Mouse (Mus musculus) frontal cortex, postnatal 14 days (tissue): ENCODE results near the gene Cma2.
"Not testable (repeated sequence)": the region's sequence is repeated elsewhere in the genome, so short reads cannot be mapped to it uniquely, and the experiment has no call there.

Source experiments
- DNase-seq, 2 experiments: peaks; one replicate each; pipeline ENCODE4 v3.0.0; 2022; ENCODE audit warnings: low spot score in 2 of 2

Cma2 gene

GRCm38 (mm10) chr14:55950346-55951030 is at the start of gene Cma2:
Gene Cma2 (plus strand): TSS chr14:55950980.
- no peak for DNase-seq

GRCm38 (mm10) chr14:55905518-55905917 is 45.3 kb upstream of the Cma2 start:
- DNase-seq: no peak

GRCm38 (mm10) chr14:55913406-55913805 is 37.4 kb upstream of the Cma2 start:
- no peak for DNase-seq

DNA sequence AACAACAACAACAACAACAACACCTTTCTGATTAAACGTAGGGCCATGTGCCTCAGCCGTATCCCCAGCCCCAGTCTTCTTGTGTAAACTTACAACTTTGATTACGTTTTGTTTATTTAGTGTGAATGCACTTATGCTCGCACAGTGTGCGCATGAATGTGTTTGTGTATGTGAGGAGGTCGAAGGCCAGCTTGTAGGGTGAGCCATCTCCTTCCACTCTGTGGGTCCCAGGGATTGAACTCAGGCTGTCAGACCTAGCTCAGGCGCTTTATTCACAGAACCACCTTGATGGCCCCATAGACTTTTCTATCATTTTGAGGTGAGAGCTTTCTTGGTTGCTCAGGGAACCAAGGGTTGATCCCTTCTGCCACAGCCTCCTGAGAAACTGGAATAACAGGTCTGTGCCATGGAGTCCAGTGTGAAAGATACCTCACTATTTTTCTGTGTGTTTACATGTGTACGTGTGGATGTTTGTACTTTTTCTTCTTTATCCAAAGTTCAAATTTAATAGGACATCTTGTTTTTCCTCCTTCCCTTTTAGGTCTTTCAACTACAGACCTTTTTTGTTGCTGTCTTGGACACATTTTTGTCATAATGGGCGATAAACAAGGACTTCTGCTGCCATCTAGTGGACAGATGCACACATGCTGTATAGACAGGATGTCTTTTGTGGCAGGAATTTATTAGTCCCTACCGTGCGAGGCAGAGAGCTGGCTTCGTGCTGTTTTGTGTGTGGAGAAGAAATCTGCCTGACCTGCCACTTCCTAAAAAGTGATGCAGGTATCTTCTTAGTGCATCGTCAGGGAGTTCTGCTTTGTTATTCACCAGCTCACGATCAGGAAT is 32.3 kb upstream of the Cma2 start:
- DNase-seq: peak in 1 of 2 experiments; percentile 61

DNA sequence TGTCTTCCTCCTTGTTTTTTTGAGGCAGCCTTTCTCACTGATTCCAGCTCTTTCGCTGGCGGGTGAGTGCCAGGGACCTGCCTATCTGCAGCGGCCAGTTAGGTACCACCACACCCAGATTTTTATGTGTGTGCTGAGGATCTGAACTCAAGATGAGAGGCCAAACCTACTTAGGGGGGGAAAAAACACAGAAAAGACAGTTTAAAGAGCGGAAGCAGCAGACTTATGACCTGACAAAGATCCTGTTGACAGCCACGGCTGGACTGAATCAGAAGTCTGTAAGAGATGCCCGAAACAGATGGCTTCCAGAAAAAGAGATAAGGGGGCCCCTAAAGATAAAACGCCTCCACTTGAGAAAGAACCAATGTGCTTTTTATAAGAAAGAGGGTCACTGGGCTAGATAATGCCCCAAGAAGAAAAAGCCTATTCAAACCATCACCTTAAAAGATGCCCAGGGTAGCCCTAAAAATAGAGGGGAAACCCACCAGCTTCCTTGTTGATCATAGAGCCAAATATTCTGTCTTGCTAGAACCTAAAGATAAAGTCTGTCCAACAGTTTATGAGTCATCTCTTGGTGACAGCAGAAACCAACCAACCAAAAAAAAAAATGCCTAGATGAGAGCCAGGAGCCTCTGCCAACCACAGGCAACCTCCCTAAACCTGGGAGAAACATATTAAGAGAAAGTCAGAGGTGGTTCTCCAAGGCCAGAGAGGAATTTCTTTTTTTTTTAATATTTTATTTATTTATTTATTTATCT is 28.1 kb upstream of the Cma2 start:
- no peak for DNase-seq

DNA sequence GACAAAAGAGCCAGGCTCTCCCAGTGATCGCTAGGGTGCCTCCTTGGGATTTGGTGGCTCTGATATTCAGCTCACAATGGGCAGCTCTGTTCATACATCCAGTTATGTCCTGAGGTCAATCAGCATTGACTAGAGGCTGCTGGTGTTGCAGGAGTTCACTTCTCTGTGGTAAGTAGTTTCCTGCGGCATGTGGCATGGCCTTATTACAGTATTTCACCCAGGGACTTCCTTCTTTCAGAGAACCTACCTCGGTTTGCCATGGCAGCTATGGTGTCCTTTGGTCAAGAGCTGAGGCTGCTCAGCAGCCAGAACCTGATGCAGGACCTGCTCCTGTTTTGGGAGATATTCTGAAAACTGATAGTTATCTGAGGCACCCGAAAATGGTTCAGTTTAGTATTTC is 23.9 kb upstream of the Cma2 start:
- no peak for DNase-seq

DNA sequence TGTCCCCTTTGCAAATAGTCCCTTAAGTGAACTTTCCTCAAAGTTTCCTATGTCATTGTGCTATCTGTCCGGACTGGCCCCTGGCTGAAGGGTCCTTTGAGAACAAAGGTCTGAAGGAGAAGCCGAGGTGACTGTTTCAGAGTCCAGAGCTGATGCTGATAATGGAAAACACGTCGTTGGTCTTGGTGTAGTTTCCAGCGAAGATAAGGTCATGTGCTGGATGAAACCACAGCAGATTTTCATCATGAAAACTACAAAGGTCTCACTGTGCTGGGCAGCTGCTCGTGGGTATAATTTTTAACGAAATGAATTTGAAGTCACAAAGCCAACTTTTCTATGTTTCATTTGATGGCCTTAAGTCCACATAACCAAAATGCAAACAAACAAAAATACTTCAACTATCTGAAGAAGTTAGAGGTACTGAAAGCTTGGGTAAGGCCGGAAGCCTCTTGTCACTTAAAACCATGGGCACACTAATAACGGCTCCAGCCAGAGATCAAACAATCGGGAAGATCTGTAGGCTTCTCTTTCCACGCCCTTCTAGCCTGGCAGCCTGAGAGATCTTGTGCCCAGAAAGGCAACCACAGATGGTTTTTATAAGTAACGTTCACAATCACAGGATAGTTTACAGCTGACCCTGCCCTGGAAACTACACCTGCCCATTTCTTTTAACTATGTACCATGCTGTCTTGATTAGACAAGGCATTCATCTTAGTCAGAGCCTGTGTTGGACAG is 21.4 kb upstream of the Cma2 start:
- no peak for DNase-seq

DNA sequence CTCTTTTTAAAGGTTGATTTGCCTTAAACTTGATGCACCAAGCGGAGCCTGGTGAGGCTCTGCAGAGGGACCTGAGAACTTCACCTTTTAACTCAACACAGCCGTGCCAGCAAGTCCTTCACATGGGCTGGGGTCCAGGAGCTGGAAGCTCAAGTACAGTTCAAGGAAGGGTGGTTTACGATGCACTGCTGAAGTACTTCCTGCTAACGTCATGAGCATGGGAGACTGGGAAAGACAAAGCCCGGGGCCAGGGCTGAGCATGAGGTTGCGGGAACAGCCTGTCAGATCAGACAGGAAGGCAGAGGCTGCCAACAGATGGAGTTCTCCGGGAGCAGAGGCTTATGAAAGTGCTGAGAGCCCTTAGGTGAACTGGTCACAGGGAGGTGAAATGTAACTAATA is 17.2 kb upstream of the Cma2 start:
- DNase-seq: no peak

- DNase-seq: no peak
Observed at GRCm38 (mm10) chr14:55940070-55940800, 10.5 kb upstream of the Cma2 start.

DNA sequence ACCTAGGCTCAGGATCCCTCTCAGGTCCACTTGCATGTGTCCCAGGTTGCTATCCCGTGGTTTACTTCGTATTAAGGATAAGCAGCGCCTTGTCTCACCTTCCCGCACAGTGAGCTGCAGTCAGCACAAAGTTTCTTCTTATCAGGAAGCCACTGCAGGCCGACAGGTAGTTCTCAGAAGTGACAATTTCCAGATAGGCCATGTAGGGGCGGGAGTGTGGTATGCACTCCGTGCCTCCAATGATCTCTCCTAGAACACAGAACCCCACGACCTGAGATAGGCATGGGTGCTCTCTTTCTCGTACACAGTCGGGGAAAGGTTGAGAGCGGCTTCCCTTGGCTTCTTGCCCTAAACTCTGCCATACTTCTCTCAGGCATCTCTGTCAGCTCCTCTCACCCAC is 7.2 kb upstream of the Cma2 start:
- no peak for DNase-seq

DNA sequence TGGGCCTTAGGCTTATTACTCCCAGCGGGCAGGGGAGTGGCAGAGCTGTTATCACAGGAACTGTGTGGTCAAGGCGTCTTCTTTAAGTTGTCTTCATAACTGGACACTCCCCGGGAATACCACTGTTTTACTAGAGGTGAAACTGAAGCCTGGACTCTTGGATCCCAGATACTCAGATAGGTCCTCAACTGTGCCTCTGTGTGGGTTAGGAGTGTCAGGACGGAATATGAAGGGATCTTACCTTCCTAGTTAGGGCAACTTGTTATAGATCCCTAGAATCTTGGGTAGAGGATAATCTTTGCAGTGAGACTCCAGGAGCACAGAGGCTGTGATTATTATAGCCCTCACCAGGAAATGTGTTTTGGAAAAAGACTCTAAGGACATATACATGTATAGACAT is 6.2 kb upstream of the Cma2 start, which contains the start of gene Cma1:
Cma1 (minus strand) TSS at position 101 of the 400 bp plus-strand sequence.
- no peak for DNase-seq

- no peak for DNase-seq
Observed at GRCm38 (mm10) chr14:55946269-55946969, 4.4 kb upstream of the Cma2 start.

DNA sequence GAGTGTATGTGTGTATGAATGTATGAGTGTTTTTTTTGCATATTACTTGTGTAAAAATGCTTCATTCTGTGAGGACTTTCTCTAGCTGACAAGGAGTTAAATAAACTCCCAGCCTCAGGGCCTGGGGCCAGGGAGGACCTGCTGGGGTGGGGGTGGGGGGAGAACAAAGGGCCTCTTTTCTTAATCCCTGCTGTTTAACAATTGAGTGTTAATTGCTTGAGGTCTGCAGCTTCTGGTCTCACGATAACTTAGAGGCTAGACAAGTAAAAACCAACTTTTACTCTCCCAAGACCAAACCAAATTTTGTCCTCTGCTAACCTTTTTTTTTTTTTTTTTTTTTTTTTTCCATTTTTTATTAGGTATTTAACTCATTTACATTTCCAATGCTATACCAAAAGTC is 12.5 kb downstream of the Cma2 start:
- no peak for DNase-seq

GRCm38 (mm10) chr14:55963900-55964299 is 13.1 kb downstream of the Cma2 start:
- not testable (repeated sequence) for DNase-seq

DNA sequence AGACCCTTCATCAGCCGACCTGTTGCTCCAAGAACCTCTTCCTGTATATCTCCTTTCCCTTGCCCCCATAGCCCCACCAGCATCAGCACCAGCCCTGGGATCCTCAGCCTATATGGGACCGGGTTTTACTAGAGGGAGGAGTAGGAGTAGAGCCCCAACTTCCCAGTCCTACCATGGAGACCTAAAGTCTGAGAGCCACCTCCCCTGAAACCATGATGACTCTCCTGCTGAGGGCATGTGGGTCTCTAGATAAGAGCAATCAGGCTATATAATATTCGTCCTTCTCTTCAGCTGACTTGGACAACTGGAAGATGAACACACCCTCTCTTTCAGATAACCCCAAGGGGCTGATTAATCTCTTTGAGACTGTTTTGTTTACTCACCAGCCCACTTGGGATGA is 36.7 kb downstream of the Cma2 start:
- DNase-seq: not testable (repeated sequence)

- DNase-seq: no peak
Observed at GRCm38 (mm10) chr14:56013147-56013546, 62.4 kb downstream of the Cma2 start.

DNA sequence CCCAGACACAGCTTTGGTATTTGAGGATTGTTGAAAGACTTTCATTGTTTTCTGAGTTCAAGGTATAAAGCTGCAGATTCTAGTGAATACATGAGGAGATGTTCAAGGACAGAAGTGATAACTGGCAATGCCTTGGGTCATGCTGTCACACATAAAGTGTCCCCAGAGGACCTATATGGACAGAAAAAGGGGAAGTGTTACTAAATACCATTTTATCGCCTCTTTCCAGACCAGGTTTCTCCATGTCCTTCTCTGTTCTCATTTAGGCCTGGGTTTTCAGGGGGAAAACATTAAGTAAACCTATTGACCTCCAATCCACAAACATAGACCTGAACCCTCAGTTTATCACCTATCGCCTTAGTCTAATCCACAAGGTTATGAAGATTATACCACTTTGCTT is 63.1 kb downstream of the Cma2 start:
- no peak for DNase-seq

DNA sequence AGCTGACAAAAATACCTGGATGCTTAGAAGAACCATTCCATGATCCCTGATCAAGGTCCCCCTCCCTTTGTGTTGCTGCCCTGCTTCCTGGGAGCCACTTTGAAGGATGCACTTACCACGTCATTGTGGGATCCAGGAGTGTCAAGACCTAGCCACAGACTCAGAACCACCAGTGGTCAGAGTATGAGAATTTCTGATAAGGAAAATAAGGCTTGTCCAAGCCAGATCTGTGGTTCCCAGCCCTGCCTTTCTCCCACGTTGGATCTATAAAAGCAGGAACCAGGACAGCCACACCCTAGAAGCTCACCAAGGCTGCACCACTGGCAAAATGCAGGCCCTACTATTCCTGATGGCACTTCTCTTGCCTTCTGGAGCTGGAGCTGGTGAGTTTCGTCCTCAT is 66.9 kb downstream of the Cma2 start, which contains the start of gene Mcpt1:
Mcpt1 (plus strand) TSS at position 301 of the 400 bp plus-strand sequence.
- not testable (repeated sequence) for DNase-seq

DNA sequence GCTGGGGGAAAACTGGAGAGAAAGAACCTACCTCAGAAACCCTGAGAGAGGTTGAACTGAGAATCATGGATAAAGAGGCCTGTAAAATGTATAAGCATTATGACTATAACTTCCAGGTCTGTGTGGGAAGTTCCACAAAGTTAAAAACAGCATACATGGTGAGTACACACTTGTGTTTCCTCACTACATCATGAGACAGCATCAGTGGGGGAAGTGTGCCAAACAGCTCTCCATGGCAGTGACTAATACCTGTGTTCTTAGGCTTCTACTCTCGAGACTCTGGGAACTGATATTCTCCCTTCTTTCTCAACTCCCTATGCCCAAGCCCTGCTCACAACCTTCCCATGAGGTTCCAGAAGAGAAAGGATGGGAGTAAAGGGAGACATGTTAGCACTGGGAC is 68.7 kb downstream of the Cma2 start:
- no peak for DNase-seq

- DNase-seq: not testable (repeated sequence)
Observed at GRCm38 (mm10) chr14:56021305-56021704, 70.5 kb downstream of the Cma2 start.
